Mouse (Mus musculus): ENCODE results near the gene Zfp423.
A peak's percentile ranks its signal among the peaks of the same experiment; 100 is the strongest.

Zfp423 gene

GRCm38 (mm10) chr8:87704756-87705155 lies 254.6 kb downstream of the Zfp423 start:
- no peak for DNase-seq (ENCODE audit: inconsistent age in 2 of 2, low spot score in 1 of 2)

GRCm38 (mm10) chr8:87702790-87703311 lies 256.5 kb downstream of the Zfp423 start:
- peak; percentile 51 to 86 for DNase-seq (ENCODE audit: inconsistent age in 2 of 2, low spot score in 1 of 2)

- peak in 1 of 2 experiments; percentile 59 for DNase-seq (ENCODE audit: inconsistent age in 2 of 2, low spot score in 1 of 2)
Measured at GRCm38 (mm10) chr8:87702051-87702521, 257.3 kb downstream of the Zfp423 start.

- no peak for DNase-seq (ENCODE audit: inconsistent age in 2 of 2, low spot score in 1 of 2)
Measured at GRCm38 (mm10) chr8:87701583-87701982, 257.8 kb downstream of the Zfp423 start.

GRCm38 (mm10) chr8:87700321-87700720 lies 259.1 kb downstream of the Zfp423 start:
- DNase-seq (ENCODE audit: inconsistent age in 2 of 2, low spot score in 1 of 2), result no peak

- DNase-seq (ENCODE audit: inconsistent age in 2 of 2, low spot score in 1 of 2), result no peak
Measured at GRCm38 (mm10) chr8:87697127-87697526, 262.3 kb downstream of the Zfp423 start.

GRCm38 (mm10) chr8:87693741-87694140 lies 265.7 kb downstream of the Zfp423 start:
- DNase-seq (ENCODE audit: inconsistent age in 2 of 2, low spot score in 1 of 2), result no peak

- peak; percentile 63 to 84 for DNase-seq (ENCODE audit: inconsistent age in 2 of 2, low spot score in 1 of 2)
Measured at GRCm38 (mm10) chr8:87690100-87691095, 269.0 kb downstream of the Zfp423 start.

- no peak for DNase-seq (ENCODE audit: inconsistent age in 2 of 2, low spot score in 1 of 2)
Measured at GRCm38 (mm10) chr8:87689192-87689591, 270.2 kb downstream of the Zfp423 start.

GRCm38 (mm10) chr8:87688348-87688747 lies 271.0 kb downstream of the Zfp423 start:
- DNase-seq (ENCODE audit: inconsistent age in 2 of 2, low spot score in 1 of 2), result no peak

GRCm38 (mm10) chr8:87686986-87687698 lies 272.3 kb downstream of the Zfp423 start:
- no peak for DNase-seq (ENCODE audit: inconsistent age in 2 of 2, low spot score in 1 of 2)

GRCm38 (mm10) chr8:87686026-87686425 lies 273.4 kb downstream of the Zfp423 start:
- no peak for DNase-seq (ENCODE audit: inconsistent age in 2 of 2, low spot score in 1 of 2)

GRCm38 (mm10) chr8:87685392-87685791 lies 274.0 kb downstream of the Zfp423 start:
- DNase-seq (ENCODE audit: inconsistent age in 2 of 2, low spot score in 1 of 2), result no peak

GRCm38 (mm10) chr8:87682066-87682465 lies 277.3 kb downstream of the Zfp423 start:
- DNase-seq (ENCODE audit: inconsistent age in 2 of 2, low spot score in 1 of 2), result no peak

GRCm38 (mm10) chr8:87680034-87680433 lies 279.4 kb downstream of the Zfp423 start:
- DNase-seq (ENCODE audit: inconsistent age in 2 of 2, low spot score in 1 of 2), result no peak

- DNase-seq (ENCODE audit: inconsistent age in 2 of 2, low spot score in 1 of 2), result no peak
Measured at GRCm38 (mm10) chr8:87679431-87680003, 279.9 kb downstream of the Zfp423 start.

- DNase-seq (ENCODE audit: inconsistent age in 2 of 2, low spot score in 1 of 2), result no peak
Measured at GRCm38 (mm10) chr8:87675411-87675810, 284.0 kb downstream of the Zfp423 start.

- DNase-seq (ENCODE audit: inconsistent age in 2 of 2, low spot score in 1 of 2), result no peak
Measured at GRCm38 (mm10) chr8:87674157-87674556, 285.2 kb downstream of the Zfp423 start.

GRCm38 (mm10) chr8:87672214-87672613 lies 287.2 kb downstream of the Zfp423 start:
- DNase-seq (ENCODE audit: inconsistent age in 2 of 2, low spot score in 1 of 2), result no peak

GRCm38 (mm10) chr8:87671209-87671970 lies 288.0 kb downstream of the Zfp423 start:
- DNase-seq (ENCODE audit: inconsistent age in 2 of 2, low spot score in 1 of 2), result no peak
